Mouse (Mus musculus): ENCODE measurements around the gene Ap2m1.
"Not testable (repeated sequence)": the region's sequence is repeated elsewhere in the genome, so short reads cannot be mapped to it uniquely, and the experiment has no call there.

The Ap2m1 gene

GRCm38 (mm10) chr16:20535296-20536080 lies at the start of gene Ap2m1:
Gene Ap2m1, plus strand, starts transcription at chr16:20535478.
- DNase-seq (ENCODE audit: low spot score), result peak; percentile 93

- DNase-seq (ENCODE audit: low spot score), result no peak
Observed at GRCm38 (mm10) chr16:20486048-20486447, 49.2 kb upstream of the Ap2m1 start.

GRCm38 (mm10) chr16:20488151-20488550 lies 47.1 kb upstream of the Ap2m1 start:
- DNase-seq (ENCODE audit: low spot score), result no peak

- not testable (repeated sequence) for DNase-seq (ENCODE audit: low spot score)
Observed at GRCm38 (mm10) chr16:20488751-20489150, 46.5 kb upstream of the Ap2m1 start.

- no peak for DNase-seq (ENCODE audit: low spot score)
Observed at GRCm38 (mm10) chr16:20489233-20489632, 46.0 kb upstream of the Ap2m1 start.

- peak; percentile 47 for DNase-seq (ENCODE audit: low spot score)
Observed at GRCm38 (mm10) chr16:20490581-20490980, 44.7 kb upstream of the Ap2m1 start.

- DNase-seq (ENCODE audit: low spot score), result no peak
Observed at GRCm38 (mm10) chr16:20491301-20491700, 44.0 kb upstream of the Ap2m1 start.

- DNase-seq (ENCODE audit: low spot score), result no peak
Observed at GRCm38 (mm10) chr16:20493452-20493851, 41.8 kb upstream of the Ap2m1 start.

- DNase-seq (ENCODE audit: low spot score), result peak; percentile 58
Observed at GRCm38 (mm10) chr16:20496671-20497600, 38.3 kb upstream of the Ap2m1 start.

- no peak for DNase-seq (ENCODE audit: low spot score)
Observed at GRCm38 (mm10) chr16:20497980-20498676, 37.1 kb upstream of the Ap2m1 start.

- DNase-seq (ENCODE audit: low spot score), result peak; percentile 93
Observed at GRCm38 (mm10) chr16:20498677-20499475, 36.4 kb upstream of the Ap2m1 start, which contains the start of gene Eif2b5. Gene Eif2b5, plus strand, starts transcription at chr16:20498817.

- no peak for DNase-seq (ENCODE audit: low spot score)
Observed at GRCm38 (mm10) chr16:20506000-20506399, 29.3 kb upstream of the Ap2m1 start.

- peak; percentile 41 for DNase-seq (ENCODE audit: low spot score)
Observed at GRCm38 (mm10) chr16:20509349-20509748, 25.9 kb upstream of the Ap2m1 start.

- DNase-seq (ENCODE audit: low spot score), result no peak
Observed at GRCm38 (mm10) chr16:20511277-20511847, 23.9 kb upstream of the Ap2m1 start.

GRCm38 (mm10) chr16:20516032-20516431 lies 19.2 kb upstream of the Ap2m1 start:
- DNase-seq (ENCODE audit: low spot score), result no peak

- peak; percentile 92 for DNase-seq (ENCODE audit: low spot score)
Observed at GRCm38 (mm10) chr16:20516726-20517201, 18.5 kb upstream of the Ap2m1 start, which contains the start of gene Dvl3. Gene Dvl3, plus strand, starts transcription at chr16:20516982.

GRCm38 (mm10) chr16:20517216-20517615 lies 18.1 kb upstream of the Ap2m1 start:
- DNase-seq (ENCODE audit: low spot score), result peak; percentile 24

GRCm38 (mm10) chr16:20517701-20518374 lies 17.4 kb upstream of the Ap2m1 start:
- peak; percentile 26 for DNase-seq (ENCODE audit: low spot score)

GRCm38 (mm10) chr16:20523886-20524285 lies 11.4 kb upstream of the Ap2m1 start:
- DNase-seq (ENCODE audit: low spot score), result no peak

GRCm38 (mm10) chr16:20528779-20529178 lies 6.5 kb upstream of the Ap2m1 start:
- no peak for DNase-seq (ENCODE audit: low spot score)
